21 mouse cellular contexts compared by ENCODE assay signal in genomic region chr13:52794232-52794631, GRCm38 (mm10).
DNase-seq lines count a peak whose midpoint lies in the region; ATAC-seq and TF ChIP-seq lines count a peak whose summit lies in the region.
"Had no signal": no experiment of that assay in that cellular context is flagged by ENCODE, and none has a peak within 500 bp of the region (broad histone marks: within the 10 kb centered on the region; RNA-seq: fewer than 3 reads in every experiment).

No protein-coding gene starts in this region.

- DNase-seq in CH12.LX (ENCODE audit: extremely low read depth): no peak
- no peak for DNase-seq in left cerebral cortex, adult 11 months (ENCODE audit: low spot score)
- DNase-seq in gastrocnemius, postnatal 4 days (ENCODE audit: low spot score in 2 of 2): no peak
- DNase-seq in thymus, postnatal 10 days (ENCODE audit: low spot score in 2 of 2): no peak
- no peak for DNase-seq in urinary bladder, postnatal 4 days (ENCODE audit: low spot score in 2 of 2)
- DNase-seq: adrenal gland, adult 2 months; adrenal gland, postnatal 10 days; adrenal gland, postnatal 25 days; cerebellum, adult 11 months; cerebellum, adult 18-20 months; cerebellum, adult 8-10 months; cerebellum, adult 9-11 months; cerebellum, postnatal 25 days; forebrain, postnatal 0 days had no signal

- no peaks in the 10 kb centered on the region for H3K79me2 ChIP-seq in CH12.LX (replicated peaks; ENCODE audit: control insufficient read depth, extremely low read depth, insufficient read depth, poor library complexity, severe bottlenecking)

- peak; percentile 53; the same call in 1 of the 2 replicates for ATAC-seq in granulocyte monocyte progenitor cell, adult 5-6 weeks (replicated peaks; ENCODE audit: poor library complexity, severe bottlenecking)
- ATAC-seq in megakaryocyte, adult 5-6 weeks (ENCODE audit: poor library complexity, severe bottlenecking): 0 out of 2 replicates have a peak, but pooled peaks have one; percentile 29
- ATAC-seq: forebrain, embryonic 13.5 days; forebrain, embryonic 15.5 days; forebrain, postnatal 0 days had no signal

- H3K36me3 ChIP-seq in CH12.LX (replicated peaks in 1 of 2; ENCODE audit: control insufficient read depth in 1 of 2, insufficient read depth in 1 of 2, low read length in 1 of 2): no peaks in the 10 kb centered on the region
- H3K36me3 ChIP-seq: embryonic facial prominence, embryonic 10.5 days; embryonic facial prominence, embryonic 12.5 days; forebrain, embryonic 15.5 days; G1E had no signal

- no peak for TF ChIP-seq EP300 in CH12.LX (IDR thresholded peaks at IDR 0.05; ENCODE audit: low read length)

- H3K9ac ChIP-seq in CH12.LX (ENCODE audit: insufficient read depth, low read depth): no peak overlapping the region
- H3K9ac ChIP-seq: embryonic facial prominence, embryonic 12.5 days; forebrain, embryonic 13.5 days; forebrain, embryonic 15.5 days; forebrain, postnatal 0 days had no signal

- H3K4me1 ChIP-seq in CH12.LX (ENCODE audit: control insufficient read depth in 1 of 2, insufficient read depth in 2 of 2): peaks cover 21 to 55% of the 10 kb centered on the region in 2 experiments
- H3K4me1 ChIP-seq: embryonic facial prominence, embryonic 10.5 days; embryonic facial prominence, embryonic 12.5 days; forebrain, embryonic 13.5 days; forebrain, embryonic 15.5 days had no signal

- H3K27me3 ChIP-seq in CH12.LX (replicated peaks): peaks cover 3% of the 10 kb centered on the region
- H3K27me3 ChIP-seq: embryonic facial prominence, embryonic 12.5 days; forebrain, embryonic 13.5 days; forebrain, embryonic 15.5 days had no signal

- no peaks in the 10 kb centered on the region for H3K9me3 ChIP-seq in CH12.LX (replicated peaks; ENCODE audit: low read length)
- H3K9me3 ChIP-seq: embryonic facial prominence, embryonic 10.5 days; embryonic facial prominence, embryonic 12.5 days; forebrain, embryonic 13.5 days; forebrain, embryonic 15.5 days had no signal

- no peak for TF ChIP-seq CTCF in CH12.LX (conservative IDR thresholded peaks at IDR 0.05 in 1 of 2, IDR thresholded peaks at IDR 0.05 in 1 of 2; ENCODE audit: low read depth in 2 of 2, low read length in 2 of 2)

- dilution Hi-C loops in CH12.LX (cut with MboI; ENCODE audit: extremely low pct_ligation_motif_present, extremely low pct_unique_long_range_greater_than_20kb, low sequenced_read_pairs): no loop called here

- TF ChIP-seq POLR2A in CH12.LX (IDR thresholded peaks at IDR 0.05; ENCODE audit: low read depth, low read length): no peak

- H3K4me2 ChIP-seq in CH12.LX (ENCODE audit: insufficient read depth, low read depth, poor library complexity, severe bottlenecking): no peak overlapping the region; the same call in 1 of the 2 replicates
- H3K4me2 ChIP-seq: embryonic facial prominence, embryonic 12.5 days; forebrain, embryonic 13.5 days; forebrain, embryonic 15.5 days had no signal

- no peak overlapping the region for H3K4me3 ChIP-seq in CH12.LX (replicated peaks in 1 of 3; ENCODE audit: low read depth in 2 of 3, low read length in 2 of 3, poor library complexity in 1 of 3)
- H3K4me3 ChIP-seq: embryonic facial prominence, embryonic 10.5 days; embryonic facial prominence, embryonic 12.5 days; forebrain, embryonic 13.5 days; forebrain, embryonic 15.5 days had no signal

- in situ Hi-C loops in CH12.LX (cut with MboI; ENCODE audit: low pct_ligation_motif_present, low pct_unique_long_range_greater_than_20kb, low sequenced_read_pairs): loop anchor here (5.0 to 10.0 kb wide), 2 partner anchors 72 to 131 kb away; partner anchors contain the start of gene Auh

- no peak overlapping the region for H3K27ac ChIP-seq in CH12.LX (ENCODE audit: insufficient read depth, low read depth)
- H3K27ac ChIP-seq: embryonic facial prominence, embryonic 10.5 days; embryonic facial prominence, embryonic 12.5 days; forebrain, embryonic 13.5 days; forebrain, embryonic 15.5 days had no signal

- no peak for TF ChIP-seq RAD21 in CH12.LX (IDR thresholded peaks at IDR 0.05; ENCODE audit: low read depth, low read length)

TF ChIP-seq in CH12.LX, 34 proteins besides CTCF, POLR2A, EP300 and RAD21:
- TF ChIP-seq SIN3A (IDR thresholded peaks at IDR 0.05; ENCODE audit: low read length) (0 out of 2 replicates have a peak, but pooled peaks have one; percentile 3), RCOR1 (conservative IDR thresholded peaks at IDR 0.05; ENCODE audit: low read depth, low read length) (no peak)
TF ChIP-seq in CH12.LX: peak in this region for 1.
